In the genomic region with DNA sequence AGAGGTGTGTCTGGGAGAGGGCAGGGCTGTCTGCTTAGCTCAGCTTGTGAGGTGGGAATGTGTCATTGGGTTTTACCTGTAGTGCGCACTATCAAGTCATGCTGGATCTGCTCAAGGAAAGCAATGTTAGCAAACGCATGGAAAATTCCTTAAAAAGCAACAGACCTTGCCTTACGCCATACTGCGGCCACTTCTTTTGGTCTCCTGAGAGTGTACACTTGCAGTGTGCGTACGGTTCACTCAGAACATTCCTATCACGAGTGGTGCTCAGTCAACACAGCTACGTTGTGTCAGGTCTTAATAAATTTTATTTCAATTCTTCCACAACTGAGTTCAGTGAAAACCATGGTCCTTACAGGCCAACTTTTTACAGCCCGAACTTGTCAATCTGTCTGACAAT, we compare ENCODE assay signal across 19 mouse cellular contexts. TPM values are rescaled to one million over a fixed set of nuclear protein-coding genes. Genes with fewer than 3 reads are reported as not detected.
"Had no signal": no experiment of that assay in that cellular context is flagged by ENCODE, and none has a peak within 500 bp of the region (broad histone marks: within the 10 kb centered on the region; RNA-seq: fewer than 3 reads in every experiment).

No protein-coding gene starts in this region.

- H3K36me3 ChIP-seq: lung, embryonic 15.5 days; midbrain, embryonic 13.5 days; midbrain, embryonic 15.5 days; neural tube, embryonic 12.5 days; stomach, embryonic 15.5 days had no signal

- H3K4me1 ChIP-seq: midbrain, embryonic 13.5 days; midbrain, embryonic 15.5 days; stomach, embryonic 15.5 days had no signal

- ATAC-seq: midbrain, embryonic 13.5 days; midbrain, embryonic 15.5 days had no signal

- DNase-seq: lung, adult 2 months; lung, postnatal 14 days; lung, postnatal 36 days; right cerebral cortex, postnatal 14 days; thymus, adult 2 months; thymus, postnatal 25 days; thymus, postnatal 4 days had no signal

- H3K27ac ChIP-seq: lung, embryonic 15.5 days; macrophage; midbrain, embryonic 13.5 days; midbrain, embryonic 15.5 days; neural tube, embryonic 12.5 days; stomach, embryonic 15.5 days; stomach, postnatal 0 days had no signal

- H3K4me2 ChIP-seq: lung, embryonic 15.5 days; midbrain, embryonic 11.5 days; midbrain, embryonic 13.5 days; midbrain, embryonic 15.5 days; neural tube, embryonic 12.5 days; stomach, embryonic 15.5 days had no signal

- H3K9ac ChIP-seq: lung, embryonic 15.5 days; midbrain, embryonic 13.5 days; midbrain, embryonic 15.5 days; neural tube, embryonic 12.5 days; stomach, embryonic 15.5 days had no signal

- H3K4me3 ChIP-seq: lung, embryonic 15.5 days; megakaryocyte, embryonic 14.5 days; midbrain, embryonic 13.5 days; midbrain, embryonic 15.5 days; neural tube, embryonic 12.5 days; stomach, embryonic 15.5 days had no signal

- H3K27me3 ChIP-seq: lung, embryonic 15.5 days; midbrain, embryonic 13.5 days; midbrain, embryonic 15.5 days; neural tube, embryonic 12.5 days; stomach, embryonic 15.5 days had no signal

- H3K9me3 ChIP-seq: lung, embryonic 15.5 days; megakaryocyte, embryonic 14.5 days; midbrain, embryonic 13.5 days; midbrain, embryonic 15.5 days; neural tube, embryonic 12.5 days; stomach, embryonic 15.5 days had no signal

RNA-seq across cellular contexts. Expression of a gene that starts 0.7 kb away (rescaled TPM):
- total RNA-seq: liver, adult 2 months; monocyte, adult 5-6 weeks; neutrophil, adult 5-6 weeks had no signal
- polyA plus RNA-seq: liver, adult 2 months; lung, adult 2 months; macrophage; midbrain, embryonic 13.5 days; thymus, adult 2 months had no signal
